Mouse (Mus musculus) erythroblast, embryonic 14.5 days (primary cell): Measurements from ENCODE around the gene Rfx2.

Experiments used
- GATA1 ChIP-seq: IDR thresholded peaks from 2 replicates; pipeline ENCODE4 v1.6.1; 2012; ENCODE audit warnings: low read length, inconsistent platforms, mixed read lengths
- TAL1 ChIP-seq: IDR thresholded peaks from 3 replicates; pipeline ENCODE4 v1.6.1; 2012; ENCODE audit warnings: low read length, inconsistent platforms, mixed read lengths

DNA sequence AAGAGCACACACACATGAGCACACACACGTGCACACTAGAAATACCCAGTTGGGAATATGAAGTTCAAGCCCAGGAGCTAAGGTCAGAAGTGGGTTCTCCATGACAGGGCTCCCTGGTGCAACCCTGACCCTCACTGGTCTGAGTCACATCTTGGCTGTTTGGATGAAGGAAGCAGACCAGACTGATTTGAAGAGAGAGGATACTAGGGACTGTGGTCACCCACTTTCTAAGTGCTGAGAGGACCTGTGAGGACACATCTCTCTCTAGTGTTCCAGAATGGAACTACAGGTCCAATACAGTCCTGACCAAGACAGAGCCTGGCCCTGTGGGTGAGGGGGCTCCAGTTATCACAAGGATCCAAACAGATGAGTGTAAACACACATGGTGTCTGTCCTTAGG is 25.0 kb downstream of the Rfx2 start:
- no peak for TF ChIP-seq GATA1
- TF ChIP-seq TAL1: no peak
